ENCODE assay signal across 8 mouse cellular contexts in the genomic region with DNA sequence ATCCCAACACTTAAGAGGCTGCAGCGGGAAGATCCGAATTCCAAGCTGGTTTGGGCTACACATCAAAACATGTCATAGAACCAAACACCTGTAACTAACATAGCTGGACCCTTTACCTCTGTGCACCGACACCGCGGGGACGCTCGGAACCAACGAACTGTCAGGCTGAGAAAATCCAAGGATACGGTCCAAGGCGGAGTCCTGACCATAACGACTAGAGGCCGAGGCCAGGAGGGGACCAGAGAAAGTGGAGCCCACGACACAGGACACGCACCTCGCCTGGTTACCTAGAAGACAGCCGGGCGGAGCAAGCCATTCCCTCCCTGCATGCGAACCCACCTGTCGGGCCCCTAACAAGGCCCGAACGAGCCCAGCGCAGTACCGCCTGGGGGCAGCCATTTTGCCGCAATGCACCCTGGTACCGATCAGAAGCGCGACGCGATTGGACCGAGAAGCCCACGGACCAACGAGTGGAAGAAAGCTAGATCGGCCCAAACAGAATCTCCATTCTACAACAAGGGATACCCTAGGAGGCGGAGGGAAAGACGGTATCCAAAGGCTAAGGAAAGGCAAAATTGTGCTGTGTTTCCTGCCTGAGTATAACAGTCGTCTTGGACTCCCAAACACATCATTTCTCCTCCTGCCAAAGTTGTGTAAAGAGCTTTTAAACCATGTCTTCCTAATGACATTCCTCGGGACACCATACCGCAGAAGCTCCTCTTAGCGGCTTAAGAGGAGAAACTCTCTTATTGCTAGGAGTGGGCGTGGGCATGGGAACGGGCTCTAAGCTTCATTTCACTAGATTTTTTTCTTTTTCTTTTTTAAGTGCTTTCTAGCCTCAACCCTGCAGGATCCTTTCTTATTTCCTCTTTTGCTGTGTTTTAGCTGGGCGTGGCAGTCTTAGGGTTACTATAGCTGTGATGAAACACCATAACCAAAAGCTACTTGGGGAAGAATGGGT. TPM values are rescaled to one million over a fixed set of nuclear protein-coding genes. Genes with fewer than 3 reads are reported as not detected.
DNase-seq lines count a peak whose midpoint lies in the region; ATAC-seq and TF ChIP-seq lines count a peak whose summit lies in the region.

A gene (minus strand): TSS at position 423 of the 961 bp plus-strand sequence.

- WGBS in lung, embryonic 16.5 days = under 1% methylated on average over 42 of the region's 42 CpGs

- no peaks in the 10 kb centered on the region for H3K9me3 ChIP-seq in MEL (replicated peaks; ENCODE audit: insufficient read depth, low read length)
- H3K9me3 ChIP-seq in lung, embryonic 16.5 days (ENCODE audit: control insufficient read depth, low read length) = no peaks in the 10 kb centered on the region

- H3K27me3 ChIP-seq in MEL (ENCODE audit: control insufficient read depth in 1 of 2, insufficient read depth in 2 of 2, low read length in 2 of 2) = no peaks in the 10 kb centered on the region
- H3K27me3 ChIP-seq in lung, embryonic 16.5 days (ENCODE audit: control insufficient read depth, insufficient read depth, low read depth, low read length) = no peaks in the 10 kb centered on the region

- peak; percentile 93 for DNase-seq in MEL (ENCODE audit: low read depth, low spot score)
- peak; percentile 80 for DNase-seq in cerebellum, adult 8-10 months
- peak; percentile 84 for DNase-seq in forelimb bud, embryonic 11.5 days (ENCODE audit: low read depth, low spot score)
- DNase-seq in layer of hippocampus, adult 9-10 months (ENCODE audit: low spot score) = peak; percentile 68
- peak; percentile 71 for DNase-seq in ovary, postnatal 14 days (ENCODE audit: low spot score)
- DNase-seq in thymus, postnatal 14 days = peak; percentile 77

- no peak for TF ChIP-seq CTCF in MEL (IDR thresholded peaks at IDR 0.05 in 2 of 3, conservative IDR thresholded peaks at IDR 0.05 in 1 of 3; ENCODE audit: control insufficient read depth in 1 of 3, insufficient read depth in 1 of 3, low read depth in 2 of 3, low read length in 3 of 3, poor library complexity in 1 of 3, severe bottlenecking in 1 of 3)

- H3K4me3 ChIP-seq in MEL (ENCODE audit: control insufficient read depth in 1 of 2, insufficient read depth in 1 of 2, low read depth in 2 of 2, low read length in 2 of 2) = peak within 1 kb of the TSS; percentile 78 to 79
- peak within 1 kb of the TSS; percentile 90 for H3K4me3 ChIP-seq in lung, embryonic 16.5 days (ENCODE audit: low read length)

- TF ChIP-seq EP300 in MEL (IDR thresholded peaks at IDR 0.05; ENCODE audit: low read depth in 1 of 2, low read length in 2 of 2) = peak in 1 of 2 experiments; percentile 55; a peak in 2 of 4 replicates

- peaks cover 9 to 11% of the 10 kb centered on the region in 2 experiments for H3K4me1 ChIP-seq in MEL (ENCODE audit: control insufficient read depth in 1 of 2, insufficient read depth in 2 of 2, low read length in 2 of 2)
- peaks cover 13% of the 10 kb centered on the region for H3K4me1 ChIP-seq in lung, embryonic 16.5 days (replicated peaks; ENCODE audit: control insufficient read depth, insufficient read depth, low read length)

- no peak for TF ChIP-seq RAD21 in MEL (IDR thresholded peaks at IDR 0.05; ENCODE audit: low read depth, low read length)

- peak; percentile 96 to 97 for ATAC-seq in hematopoietic stem cell, adult 5-6 weeks (replicated peaks in 1 of 2; ENCODE audit: insufficient read depth in 1 of 2, low FRiP score in 2 of 2, low TSS enrichment in 1 of 2, low read depth in 1 of 2, poor library complexity in 2 of 2, severe bottlenecking in 2 of 2)
- ATAC-seq in lung, embryonic 16.5 days (ENCODE audit: low read depth) = peak; percentile 97

- peaks cover 16% of the 10 kb centered on the region for H3K79me2 ChIP-seq in MEL (ENCODE audit: control insufficient read depth, insufficient read depth, low read length, poor library complexity)

- peak within 1 kb of the TSS; percentile 75 for H3K4me2 ChIP-seq in lung, embryonic 16.5 days (ENCODE audit: low read depth, low read length)

- TF ChIP-seq POLR2A in MEL (IDR thresholded peaks at IDR 0.05; ENCODE audit: control insufficient read depth in 1 of 2, insufficient read depth in 1 of 2, low read depth in 1 of 2, low read length in 2 of 2, poor library complexity in 1 of 2) = peak; percentile 93 to 97

- peaks cover 8 to 12% of the 10 kb centered on the region in 2 experiments for H3K36me3 ChIP-seq in MEL (ENCODE audit: control insufficient read depth in 1 of 2, insufficient read depth in 2 of 2, low read length in 2 of 2)
- peaks cover 5% of the 10 kb centered on the region; the same call in 1 of the 2 replicates for H3K36me3 ChIP-seq in lung, embryonic 16.5 days (ENCODE audit: control insufficient read depth, insufficient read depth, low read length)

- peak within 1 kb of the TSS; percentile 80 for H3K9ac ChIP-seq in MEL (ENCODE audit: control insufficient read depth, low read depth, low read length, poor library complexity, severe bottlenecking)
- peak within 1 kb of the TSS; percentile 85 for H3K9ac ChIP-seq in lung, embryonic 16.5 days (ENCODE audit: low read length)

- H3K27ac ChIP-seq in MEL (ENCODE audit: control insufficient read depth, low read depth, low read length) = peak within 1 kb of the TSS; percentile 78
- H3K27ac ChIP-seq in lung, embryonic 16.5 days (ENCODE audit: low read length) = peak within 1 kb of the TSS; percentile 51

TF ChIP-seq in MEL, 35 proteins besides CTCF, POLR2A, EP300 and RAD21 (continues in another document):
- TF ChIP-seq HCFC1 (IDR thresholded peaks at IDR 0.05; ENCODE audit: low read depth, low read length) = peak; percentile 95
- peak; percentile 23; the same call in 1 of the 2 replicates for TF ChIP-seq MYB (IDR thresholded peaks at IDR 0.05; ENCODE audit: low read depth, low read length)
- TF ChIP-seq TBP (IDR thresholded peaks at IDR 0.05; ENCODE audit: low read depth, low read length) = peak; percentile 92
- no peak for TF ChIP-seq MEF2A (IDR thresholded peaks at IDR 0.05; ENCODE audit: extremely low read depth, insufficient replicate concordance, low read depth, low read length, poor library complexity, severe bottlenecking)
- TF ChIP-seq TCF12 (IDR thresholded peaks at IDR 0.05; ENCODE audit: low read depth, low read length) = peak; percentile 85
- TF ChIP-seq USF2 (IDR thresholded peaks at IDR 0.05; ENCODE audit: borderline replicate concordance in 1 of 2, insufficient read depth in 1 of 2, low read depth in 1 of 2, low read length in 2 of 2) = no peak
- peak; percentile 37; the same call in 1 of the 2 replicates for TF ChIP-seq BHLHE40 (IDR thresholded peaks at IDR 0.05; ENCODE audit: borderline replicate concordance, low read depth, low read length)
- peak; percentile 94 for TF ChIP-seq NELFE (IDR thresholded peaks at IDR 0.05; ENCODE audit: low read depth, low read length)
- peak; percentile 96 for TF ChIP-seq POLR2AphosphoS2 (IDR thresholded peaks at IDR 0.05; ENCODE audit: low read length)
- TF ChIP-seq KAT2A (conservative IDR thresholded peaks at IDR 0.05; ENCODE audit: low read depth, low read length) = peak; percentile 86
- TF ChIP-seq GABPA (IDR thresholded peaks at IDR 0.05; ENCODE audit: low read depth, low read length) = peak; percentile 45; the same call in 1 of the 2 replicates
- TF ChIP-seq MYC (IDR thresholded peaks at IDR 0.05; ENCODE audit: low read depth, low read length) = peak; percentile 78
- no peak for TF ChIP-seq POLR2AphosphoS5 (IDR thresholded peaks at IDR 0.05; ENCODE audit: borderline replicate concordance, low read depth, low read length)
- TF ChIP-seq GATA1 (IDR thresholded peaks at IDR 0.05; ENCODE audit: low read depth, low read length) = no peak
- TF ChIP-seq ETS1 (IDR thresholded peaks at IDR 0.05; ENCODE audit: low read depth, low read length) = 0 out of 2 replicates have a peak, but pooled peaks have one; percentile 50
- TF ChIP-seq USF1 (IDR thresholded peaks at IDR 0.05; ENCODE audit: low read depth, low read length) = peak; percentile 36
- no peak for TF ChIP-seq UBTF (IDR thresholded peaks at IDR 0.05; ENCODE audit: borderline replicate concordance, insufficient read depth, low read depth, low read length)
- TF ChIP-seq E2F4 (IDR thresholded peaks at IDR 0.05; ENCODE audit: borderline replicate concordance, low read depth, low read length) = no peak
- peak; percentile 45; the same call in 1 of the 2 replicates for TF ChIP-seq NRF1 (IDR thresholded peaks at IDR 0.05; ENCODE audit: insufficient read depth, low read depth, low read length, poor library complexity, severe bottlenecking)
- TF ChIP-seq ZKSCAN1 (IDR thresholded peaks at IDR 0.05; ENCODE audit: low read depth, low read length) = 0 out of 2 replicates have a peak, but pooled peaks have one; percentile 58
- no peak for TF ChIP-seq TAL1 (IDR thresholded peaks at IDR 0.05; ENCODE audit: low read length)
- TF ChIP-seq MAZ (IDR thresholded peaks at IDR 0.05; ENCODE audit: low read depth, low read length) = peak; percentile 85
- TF ChIP-seq MAX (IDR thresholded peaks at IDR 0.05; ENCODE audit: low read length) = peak; percentile 76
- no peak for TF ChIP-seq ZNF384 (IDR thresholded peaks at IDR 0.05; ENCODE audit: low read depth, low read length)
- peak; percentile 96 for TF ChIP-seq MXI1 (IDR thresholded peaks at IDR 0.05; ENCODE audit: low read depth, low read length)
- TF ChIP-seq RCOR1 (IDR thresholded peaks at IDR 0.05; ENCODE audit: low read depth, low read length) = no peak; the same call in none of the 2 replicates
- peak; percentile 67; the same call in 1 of the 2 replicates for TF ChIP-seq JUND (IDR thresholded peaks at IDR 0.05; ENCODE audit: low read depth, low read length)
- 0 out of 2 replicates have a peak, but pooled peaks have one; percentile 48 for TF ChIP-seq MAFK (IDR thresholded peaks at IDR 0.05; ENCODE audit: borderline replicate concordance, low read depth, low read length)
- no peak for TF ChIP-seq ZC3H11A (IDR thresholded peaks at IDR 0.05; ENCODE audit: low read depth, low read length)
- TF ChIP-seq ZMIZ1 (IDR thresholded peaks at IDR 0.05; ENCODE audit: low read depth, low read length) = peak; percentile 93
- peak; percentile 40 for TF ChIP-seq CHD2 (IDR thresholded peaks at IDR 0.05; ENCODE audit: low read length)
- peak; percentile 99 for TF ChIP-seq SIN3A (IDR thresholded peaks at IDR 0.05; ENCODE audit: low read length)
- TF ChIP-seq ELF1 (IDR thresholded peaks at IDR 0.05; ENCODE audit: low read depth, low read length) = peak; percentile 60; the same call in 1 of the 2 replicates
- TF ChIP-seq SMC3 (IDR thresholded peaks at IDR 0.05; ENCODE audit: low read depth, low read length) = peak; percentile 21; the same call in 1 of the 2 replicates

RNA-seq across cellular contexts. Expression of the gene that starts here (rescaled TPM):
- total RNA-seq in MEL (2012; rRNA removed) = 39.6 and 43.5 TPM in 2 replicates
- 10 to 100 TPM in 1 of 2 experiments, not detected in 1; 38.4 TPM for polyA plus RNA-seq in MEL (2012; ENCODE audit: insufficient read depth in 1 of 2, insufficient read length in 2 of 2, low read depth in 1 of 2, low replicate concordance in 2 of 2, missing spikeins in 1 of 2)
- 28.3 and 28.5 TPM in 2 replicates for total RNA-seq in hematopoietic stem cell, adult 5-6 weeks (2017)
- polyA plus RNA-seq in lung, embryonic 16.5 days (2015; fragmentation: Nextera tagmentation; extraction: Ambion mirVana) = 35.0 and 35.1 TPM in 2 replicates

Comparison
In these comparisons a context has a peak if more than half of its experiments do, and no peak if none do; other contexts are left out.
1. Peak in every context shown above with its lines: DNase-seq, ATAC-seq, H3K4me3 ChIP-seq and H3K27ac ChIP-seq.